Mouse (Mus musculus) B cell, adult 67 days (primary cell): Measurements from ENCODE around the gene Ncapg2. TPM values are rescaled to one million over a fixed set of nuclear protein-coding genes. Genes with fewer than 3 reads are reported as not detected.

Source experiments
- total RNA-seq, 2 experiments: library from RNA; stranded (reverse); gene quantifications; 4 replicates each; pipeline ENCODE4 v1.2.4; 2023

Gene Ncapg2
- total RNA-seq = 10 to 100 TPM in 1 of 2 experiments, 1 to 10 TPM in 1; 6.6 to 10.5 TPM

GRCm38 (mm10) chr12:116405045-116405835 is at the start of gene Ncapg2:
Gene Ncapg2, plus strand, starts transcription at chr12:116405402.

GRCm38 (mm10) chr12:116485591-116486403 is 80.6 kb downstream of the Ncapg2 start, which contains the start of gene Ptprn2:
Gene Ptprn2, plus strand, starts transcription at chr12:116485720.

Other genes starting within 250 kb of the Ncapg2 start
- gene Wdr60, start 142.4 kb upstream of the Ncapg2 start, total RNA-seq = 1 to 10 TPM; 2.3 to 3.2 TPM
- gene Gm11027, start 130.0 kb upstream of the Ncapg2 start, total RNA-seq = not detected
- 10 to 100 TPM; 80.2 to 90.9 TPM for gene Esyt2, start 124.2 kb upstream of the Ncapg2 start, total RNA-seq
- not detected for gene Ptprn2, start 80.3 kb downstream of the Ncapg2 start, total RNA-seq